Mouse (Mus musculus): ENCODE measurements around the gene Abcc5. TPM values are rescaled to one million over a fixed set of nuclear protein-coding genes. Genes with fewer than 3 reads are reported as not detected.

Abcc5 gene
- total RNA-seq (2023) = 64.7 TPM

DNA sequence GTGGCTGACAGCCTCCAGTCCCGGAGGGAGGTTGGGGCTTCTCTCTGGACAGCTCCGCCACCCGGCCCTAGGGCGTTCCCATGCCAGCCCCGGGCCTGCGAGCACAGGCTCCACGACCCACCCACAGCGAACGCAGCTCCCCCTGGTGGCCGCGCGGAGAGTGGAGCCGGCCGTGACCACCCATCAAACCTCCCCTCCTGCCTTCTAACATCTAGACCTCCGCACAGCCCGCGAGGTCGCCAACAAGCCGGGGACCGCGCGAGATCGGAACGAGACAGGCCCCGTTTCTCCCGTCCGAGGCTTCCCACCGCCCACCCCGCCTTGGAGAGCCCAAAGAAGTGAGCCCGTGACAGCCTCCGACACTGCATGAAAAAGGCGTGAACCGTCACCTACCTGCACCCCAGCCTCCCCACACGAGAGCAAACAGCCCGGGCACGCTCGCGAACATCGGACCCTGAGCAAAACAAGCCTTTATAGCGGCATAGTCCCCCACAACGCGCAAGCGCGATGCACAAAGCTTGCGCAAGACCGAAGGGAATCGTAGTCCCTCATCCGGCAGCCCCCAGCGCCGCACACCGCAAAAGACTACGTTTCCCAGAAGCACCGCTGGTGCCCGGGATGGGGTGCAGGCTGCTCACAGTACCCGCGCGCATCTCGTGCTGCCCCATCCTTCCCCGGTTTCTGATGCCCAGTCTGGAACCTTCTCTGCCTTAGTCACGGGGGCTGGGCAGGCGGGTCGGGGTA lies at the start of gene Abcc5:
TSS of gene Abcc5 (minus strand) at position 540 of the 744 bp plus-strand sequence.

DNA sequence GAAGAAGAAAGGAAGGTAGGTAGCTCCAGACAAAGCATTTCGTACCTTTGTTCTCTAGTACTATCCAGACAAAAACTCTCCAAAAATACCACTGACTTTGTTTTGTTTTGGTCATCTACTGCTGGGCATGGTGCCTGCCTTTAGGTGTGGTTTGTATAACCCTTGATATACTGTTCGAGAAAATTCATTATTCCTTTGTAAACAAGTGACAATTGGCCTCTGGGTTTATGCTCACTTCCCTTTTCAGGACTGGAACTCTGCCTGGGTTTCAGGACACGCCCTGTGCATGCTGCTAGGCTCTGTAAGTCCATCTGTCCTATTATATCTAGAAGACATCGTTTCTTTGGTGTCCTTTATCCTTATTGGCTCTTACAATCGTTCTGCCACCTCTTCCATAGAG lies 100.9 kb downstream of the Abcc5 start, which contains the start of gene Cyp2ab1:
TSS of gene Cyp2ab1 (minus strand) at position 119 of the 400 bp plus-strand sequence.

DNA sequence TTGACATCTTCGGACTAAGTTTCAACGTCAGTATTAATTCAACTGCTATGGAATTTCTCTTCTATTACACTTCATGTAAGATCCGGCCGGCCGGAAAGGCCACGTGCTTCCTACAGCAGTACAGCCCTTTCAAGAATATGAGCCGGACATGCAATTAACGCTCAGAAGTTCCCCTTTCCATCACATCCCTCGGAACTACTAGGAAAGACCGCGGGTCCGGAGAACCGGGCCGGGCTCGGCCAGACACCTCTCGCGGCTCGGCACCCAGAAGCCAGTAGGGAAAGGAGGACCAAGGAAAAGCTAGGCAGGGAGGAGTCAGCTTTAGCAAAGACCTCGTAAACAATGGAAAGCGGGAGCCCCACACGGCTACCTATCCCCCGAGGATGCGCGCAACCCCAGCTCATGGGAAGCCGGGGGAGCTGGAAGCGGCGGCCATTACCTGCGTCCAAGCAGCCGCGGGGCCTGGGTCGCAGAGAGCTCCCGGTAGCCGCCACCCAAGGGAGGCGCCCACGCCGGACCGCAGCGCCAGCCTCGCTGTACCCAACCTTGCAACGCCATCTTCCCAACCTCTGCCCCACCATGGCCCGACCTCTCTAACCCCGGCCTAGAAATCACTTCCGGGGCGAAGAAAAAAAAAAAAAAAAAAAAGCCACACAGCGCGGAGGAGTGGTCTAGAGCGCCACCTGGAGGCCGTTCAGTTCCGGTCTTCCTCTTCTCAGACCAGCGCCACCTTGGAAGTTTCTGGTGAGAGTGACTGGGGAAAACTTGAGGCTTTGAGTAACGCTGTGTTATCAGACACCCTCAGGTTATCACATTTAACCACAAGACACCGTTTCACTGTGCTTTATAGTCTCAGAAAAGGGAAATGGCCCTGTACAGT lies 124.2 kb downstream of the Abcc5 start, which contains the start of gene Parl:
TSS of gene Parl (minus strand) at position 618 of the 880 bp plus-strand sequence.

Other genes with a start within 250 kb of the Abcc5 start
- gene Map6d1, start 185.0 kb downstream of the Abcc5 start, total RNA-seq (2023) = not detected
- gene Parl, start 124.0 kb downstream of the Abcc5 start, total RNA-seq (2023) = 78.7 TPM
- not detected for gene Cyp2ab1, start 101.0 kb downstream of the Abcc5 start, total RNA-seq (2023)
- gene Eif2b5, start 72.4 kb upstream of the Abcc5 start, total RNA-seq (2023) = 42.3 TPM
- 33.0 TPM for gene Dvl3, start 90.6 kb upstream of the Abcc5 start, total RNA-seq (2023)
- 157 TPM for gene Ap2m1, start 109.1 kb upstream of the Abcc5 start, total RNA-seq (2023)
- gene Abcf3, start 122.2 kb upstream of the Abcc5 start, total RNA-seq (2023) = 106 TPM
- gene Vwa5b2, start 163.1 kb upstream of the Abcc5 start, total RNA-seq (2023) = not detected
- gene Eef1akmt4, start 185.2 kb upstream of the Abcc5 start, total RNA-seq (2023) = 3.8 TPM
- not detected for gene Gm49333, start 185.2 kb upstream of the Abcc5 start, total RNA-seq (2023)
- 9.2 TPM for gene Alg3, start 185.3 kb upstream of the Abcc5 start, total RNA-seq (2023)
- gene Camk2n2, start 194.9 kb upstream of the Abcc5 start, total RNA-seq (2023) = 0.44 TPM
- gene Ece2, start 203.4 kb upstream of the Abcc5 start, total RNA-seq (2023) = not detected
- 108 TPM for gene Psmd2, start 225.3 kb upstream of the Abcc5 start, total RNA-seq (2023)
- gene Eif4g1, start 241.9 kb upstream of the Abcc5 start, total RNA-seq (2023) = 295 TPM

Data from CD4-positive naive resting alpha-beta T cell, adult 76 days (primary cell).